Mouse (Mus musculus) kidney, adult 10 weeks (tissue): ENCODE data around the gene Cphx1. TPM values are rescaled to one million over a fixed set of nuclear protein-coding genes. Genes with fewer than 3 reads are reported as not detected.

Experiments
- polyA plus RNA-seq: library from polyadenylated mRNA; stranded (reverse); fragments of 350-450 nt; fragmentation: Illumina TruSeq; extraction: RNeasy Lipid Tissue Mini Kit (QIAGEN cat#74804); gene quantifications from one replicate; pipeline ENCODE4 v1.2.3, GENCODE M21; 2014; ENCODE audit warnings: low read depth, low replicate concordance

Gene Cphx1
- polyA plus RNA-seq: 0.81 TPM

GRCm38 (mm10) chr14:25938004-25938403, at the start of gene Cphx1:
Cphx1 (plus strand) TSS chr14:25938304.

GRCm38 (mm10) chr14:25903000-25903399, 35.1 kb upstream of the Cphx1 start, which contains the start of gene Plac9a:
Plac9a (minus strand) TSS chr14:25903100.

GRCm38 (mm10) chr14:25927562-25927881, 10.6 kb upstream of the Cphx1 start, which contains the start of gene Tmem254a:
Tmem254a (minus strand) TSS chr14:25927672.

GRCm38 (mm10) chr14:25978371-25979241, 40.5 kb downstream of the Cphx1 start, which contains the start of gene Duxbl1:
Duxbl1 (plus strand) TSS chr14:25978577.

Other genes starting within 250 kb of the Cphx1 start
- gene Ppif, start 244.2 kb upstream of the Cphx1 start, polyA plus RNA-seq: 22.9 TPM
- gene Zcchc24, start 169.3 kb upstream of the Cphx1 start, polyA plus RNA-seq: 7.0 TPM
- gene Anxa11, start 96.1 kb upstream of the Cphx1 start, polyA plus RNA-seq: 34.0 TPM
- not detected for gene Plac9a, start 35.2 kb upstream of the Cphx1 start, polyA plus RNA-seq
- 54.1 TPM for gene Tmem254a, start 10.6 kb upstream of the Cphx1 start, polyA plus RNA-seq
- gene Duxbl1, start 40.3 kb downstream of the Cphx1 start, polyA plus RNA-seq: not detected
- 3.8 TPM for gene Gm9780, start 104.4 kb downstream of the Cphx1 start, polyA plus RNA-seq
- not detected for gene Tmem254c, start 129.1 kb downstream of the Cphx1 start, polyA plus RNA-seq
- gene Cphx2, start 143.2 kb downstream of the Cphx1 start, polyA plus RNA-seq: not detected
- gene Cphx3, start 144.0 kb downstream of the Cphx1 start, polyA plus RNA-seq: not detected
- gene Duxbl2, start 180.0 kb downstream of the Cphx1 start, polyA plus RNA-seq: not detected
- gene Plac9b, start 244.2 kb downstream of the Cphx1 start, polyA plus RNA-seq: not detected